Mouse (Mus musculus): ENCODE measurements around the gene Tbc1d15. TPM values are rescaled to one million over a fixed set of nuclear protein-coding genes. Genes with fewer than 3 reads are reported as not detected.

Gene Tbc1d15
- polyA plus RNA-seq (2015; fragmentation: Nextera tagmentation; extraction: Ambion mirVana), result 33.1 and 33.6 TPM in 2 replicates

DNA sequence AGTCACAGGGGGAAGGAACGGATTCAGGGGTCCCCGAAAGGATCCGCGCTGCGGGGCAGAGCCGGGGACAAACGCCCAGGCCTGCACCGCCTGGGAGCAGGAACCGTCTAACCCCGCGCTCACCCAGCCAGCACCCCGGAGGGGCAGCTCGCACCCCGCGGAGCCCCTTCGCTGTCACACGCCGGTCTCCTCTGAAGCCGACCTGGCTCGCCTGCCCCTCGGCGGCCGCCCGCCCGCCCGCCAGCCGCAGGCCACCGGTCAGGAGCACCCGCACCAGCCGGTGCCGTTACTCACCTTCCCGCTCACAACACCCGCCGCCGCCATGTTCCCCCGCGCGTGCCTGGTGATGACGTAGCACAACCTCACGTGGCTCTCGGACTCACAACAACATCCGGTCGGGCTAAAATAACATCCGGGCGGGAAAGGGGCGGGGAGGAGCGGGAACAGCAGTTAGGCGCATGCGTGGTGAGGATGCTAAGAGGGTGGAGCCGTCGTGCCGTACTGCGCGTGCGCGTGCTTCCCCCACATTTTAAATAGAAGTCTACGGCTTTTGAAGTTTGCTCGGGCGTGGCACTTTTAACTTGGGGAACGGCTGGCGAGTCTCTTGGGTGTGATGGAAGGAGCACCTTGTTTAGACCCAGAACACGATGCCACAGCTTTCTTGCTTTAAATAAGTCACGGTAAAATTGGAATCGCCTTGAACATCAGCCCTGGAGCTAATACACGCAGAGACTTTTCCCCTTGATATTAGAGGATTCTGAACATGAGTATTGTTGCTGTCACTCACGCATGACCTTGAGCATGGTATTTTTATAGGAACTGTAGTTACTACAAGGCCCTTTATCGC, at the start of gene Tbc1d15:
Tbc1d15 (minus strand) TSS at position 380 of the 847 bp plus-strand sequence.

DNA sequence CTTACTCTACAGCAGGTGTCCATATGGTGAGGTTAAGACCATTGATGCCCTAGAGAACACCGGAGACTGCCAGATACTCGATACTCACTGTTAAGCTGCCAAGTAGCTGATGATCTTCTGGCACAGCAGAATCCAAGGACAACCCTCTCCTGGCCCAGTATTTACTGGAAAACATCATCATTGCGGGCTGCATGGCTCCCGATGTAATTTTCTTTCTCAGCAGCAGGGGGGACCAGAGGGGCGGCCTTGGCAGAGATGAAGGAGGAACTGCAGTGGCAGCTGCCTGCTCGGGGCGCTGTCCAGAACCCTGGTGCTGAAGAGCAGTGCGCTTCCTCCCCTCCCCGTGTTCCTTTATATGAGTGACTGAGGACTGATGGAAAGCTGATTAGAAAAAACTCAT, 66.6 kb downstream of the Tbc1d15 start, which contains the start of gene Tph2:
Tph2 (minus strand) TSS at position 326 of the 400 bp plus-strand sequence.

Other genes with a start within 250 kb of the Tbc1d15 start
- 0.27 and 0.45 TPM in 2 replicates for gene Tph2, start 66.4 kb downstream of the Tbc1d15 start, polyA plus RNA-seq (2015; fragmentation: Nextera tagmentation; extraction: Ambion mirVana)
- gene Rab21, start 64.1 kb upstream of the Tbc1d15 start, polyA plus RNA-seq (2015; fragmentation: Nextera tagmentation; extraction: Ambion mirVana), result 16.9 and 37.1 TPM in 2 replicates
- gene Tmem19, start 111.0 kb upstream of the Tbc1d15 start, polyA plus RNA-seq (2015; fragmentation: Nextera tagmentation; extraction: Ambion mirVana), result 28.6 and 29.5 TPM in 2 replicates
- 17.8 and 22.5 TPM in 2 replicates for gene Thap2, start 133.0 kb upstream of the Tbc1d15 start, polyA plus RNA-seq (2015; fragmentation: Nextera tagmentation; extraction: Ambion mirVana)
- gene Zfc3h1, start 133.5 kb upstream of the Tbc1d15 start, polyA plus RNA-seq (2015; fragmentation: Nextera tagmentation; extraction: Ambion mirVana), result 9.1 and 10.4 TPM in 2 replicates

Measured in neural tube, postnatal 0 days (tissue).